Mouse (Mus musculus): Measurements from ENCODE around the gene Spg11. TPM values are rescaled to one million over a fixed set of nuclear protein-coding genes. Genes with fewer than 3 reads are reported as not detected.

Gene Spg11
- polyA plus RNA-seq, 1 experiment: 6.4 TPM

- H3K27me3 ChIP-seq (ENCODE audit: control insufficient read depth, insufficient read depth, low read length): no peaks in the 10 kb centered on the region
- H3K4me3 ChIP-seq (ENCODE audit: control insufficient read depth, low read depth, low read length): peak overlapping the region; percentile 84
- TF ChIP-seq CTCF (IDR thresholded peaks at IDR 0.05; ENCODE audit: control insufficient read depth, insufficient read depth, insufficient replicate concordance, low read depth, low read length): no peak
- no peak for TF ChIP-seq POLR2A (IDR thresholded peaks at IDR 0.05; ENCODE audit: control insufficient read depth, low read depth, low read length)
- H3K27ac ChIP-seq (ENCODE audit: control insufficient read depth, insufficient read depth, low read depth, low read length): peak overlapping the region; percentile 56; the same call in 1 of the 2 replicates
- H3K36me3 ChIP-seq (ENCODE audit: control insufficient read depth, insufficient read depth, low read length): no peaks in the 10 kb centered on the region; the same call in 1 of the 2 replicates
- H3K4me1 ChIP-seq (ENCODE audit: control insufficient read depth, insufficient read depth, low read length): peaks cover 5% of the 10 kb centered on the region
These were observed 41.5 kb upstream of the Spg11 start for GRCm38 (mm10) chr2:122159667-122160066.

GRCm38 (mm10) chr2:122158362-122158802 lies 40.2 kb upstream of the Spg11 start:
- no peaks in the 10 kb centered on the region for H3K27me3 ChIP-seq (ENCODE audit: control insufficient read depth, insufficient read depth, low read length)
- no peak overlapping the region for H3K27ac ChIP-seq (ENCODE audit: control insufficient read depth, insufficient read depth, low read depth, low read length)
- no peak overlapping the region for H3K4me3 ChIP-seq (ENCODE audit: control insufficient read depth, low read depth, low read length)
- H3K4me1 ChIP-seq (ENCODE audit: control insufficient read depth, insufficient read depth, low read length): peaks cover 2% of the 10 kb centered on the region
- H3K36me3 ChIP-seq (ENCODE audit: control insufficient read depth, insufficient read depth, low read length): no peaks in the 10 kb centered on the region; the same call in 1 of the 2 replicates
- no peak for TF ChIP-seq CTCF (IDR thresholded peaks at IDR 0.05; ENCODE audit: control insufficient read depth, insufficient read depth, insufficient replicate concordance, low read depth, low read length)
- no peak for TF ChIP-seq POLR2A (IDR thresholded peaks at IDR 0.05; ENCODE audit: control insufficient read depth, low read depth, low read length)

DNA sequence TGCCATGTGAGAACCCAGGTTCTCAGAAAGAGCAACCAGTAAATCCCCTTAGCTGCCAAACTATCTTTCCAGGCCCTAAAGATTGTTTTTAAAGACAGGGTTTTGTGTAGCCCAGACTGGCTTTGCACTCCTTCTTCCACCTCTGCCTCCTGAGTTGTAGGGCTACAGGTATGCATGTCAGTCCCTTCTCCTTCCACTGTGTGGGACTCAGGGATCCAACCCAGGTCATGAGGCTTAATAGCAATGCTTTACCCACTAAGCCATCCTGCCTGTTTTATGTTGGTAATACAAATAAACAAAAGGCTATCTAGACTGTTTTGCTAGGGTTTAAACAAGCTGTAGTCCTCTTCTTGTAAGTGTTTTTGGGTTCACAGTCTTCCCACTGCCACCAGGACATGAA lies 39.4 kb upstream of the Spg11 start:
- peaks cover 2% of the 10 kb centered on the region; the same call in 1 of the 2 replicates for H3K4me1 ChIP-seq (ENCODE audit: control insufficient read depth, insufficient read depth, low read length)
- no peak overlapping the region for H3K4me3 ChIP-seq (ENCODE audit: control insufficient read depth, low read depth, low read length)
- H3K36me3 ChIP-seq (ENCODE audit: control insufficient read depth, insufficient read depth, low read length): no peaks in the 10 kb centered on the region
- H3K27me3 ChIP-seq (ENCODE audit: control insufficient read depth, insufficient read depth, low read length): no peaks in the 10 kb centered on the region
- H3K27ac ChIP-seq (ENCODE audit: control insufficient read depth, insufficient read depth, low read depth, low read length): no peak overlapping the region
- TF ChIP-seq POLR2A (IDR thresholded peaks at IDR 0.05; ENCODE audit: control insufficient read depth, low read depth, low read length): no peak
- TF ChIP-seq CTCF (IDR thresholded peaks at IDR 0.05; ENCODE audit: control insufficient read depth, insufficient read depth, insufficient replicate concordance, low read depth, low read length): no peak

- no peaks in the 10 kb centered on the region for H3K27me3 ChIP-seq (ENCODE audit: control insufficient read depth, insufficient read depth, low read length)
- H3K4me3 ChIP-seq (ENCODE audit: control insufficient read depth, low read depth, low read length): no peak overlapping the region
- H3K27ac ChIP-seq (ENCODE audit: control insufficient read depth, insufficient read depth, low read depth, low read length): no peak overlapping the region
- peaks cover 2% of the 10 kb centered on the region; the same call in 1 of the 2 replicates for H3K4me1 ChIP-seq (ENCODE audit: control insufficient read depth, insufficient read depth, low read length)
- no peaks in the 10 kb centered on the region for H3K36me3 ChIP-seq (ENCODE audit: control insufficient read depth, insufficient read depth, low read length)
- TF ChIP-seq POLR2A (IDR thresholded peaks at IDR 0.05; ENCODE audit: control insufficient read depth, low read depth, low read length) (no peak), CTCF (IDR thresholded peaks at IDR 0.05; ENCODE audit: control insufficient read depth, insufficient read depth, insufficient replicate concordance, low read depth, low read length) (no peak)
These were observed 38.0 kb upstream of the Spg11 start for GRCm38 (mm10) chr2:122156051-122156700.

- peaks cover 2% of the 10 kb centered on the region; the same call in 1 of the 2 replicates for H3K4me1 ChIP-seq (ENCODE audit: control insufficient read depth, insufficient read depth, low read length)
- no peak overlapping the region for H3K4me3 ChIP-seq (ENCODE audit: control insufficient read depth, low read depth, low read length)
- H3K36me3 ChIP-seq (ENCODE audit: control insufficient read depth, insufficient read depth, low read length): no peaks in the 10 kb centered on the region
- no peaks in the 10 kb centered on the region for H3K27me3 ChIP-seq (ENCODE audit: control insufficient read depth, insufficient read depth, low read length)
- TF ChIP-seq CTCF (IDR thresholded peaks at IDR 0.05; ENCODE audit: control insufficient read depth, insufficient read depth, insufficient replicate concordance, low read depth, low read length): no peak
- TF ChIP-seq POLR2A (IDR thresholded peaks at IDR 0.05; ENCODE audit: control insufficient read depth, low read depth, low read length): no peak
- H3K27ac ChIP-seq (ENCODE audit: control insufficient read depth, insufficient read depth, low read depth, low read length): no peak overlapping the region
These were observed 37.1 kb upstream of the Spg11 start for GRCm38 (mm10) chr2:122155292-122155691.

DNA sequence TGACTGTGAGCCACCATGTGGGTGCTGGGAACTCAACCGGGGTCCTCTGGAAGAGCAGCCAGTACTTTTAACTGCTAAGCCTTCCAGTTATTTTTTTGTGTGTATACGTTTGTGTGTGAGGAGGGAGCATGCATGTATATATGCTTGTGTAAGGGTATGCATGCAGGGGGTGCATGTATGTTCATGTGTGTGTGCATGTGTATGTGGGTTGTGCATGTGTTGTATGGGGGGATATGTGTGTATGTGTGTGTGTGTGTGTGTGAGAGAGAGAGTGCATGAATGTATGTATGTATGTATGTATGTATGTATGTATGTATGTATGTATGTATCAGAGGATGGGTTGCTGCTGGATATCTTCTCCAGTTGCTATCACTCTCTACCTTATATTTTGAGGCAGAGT lies 36.3 kb upstream of the Spg11 start:
- Histone ChIP-seq H3K4me1 (ENCODE audit: control insufficient read depth, insufficient read depth, low read length) (0 out of 2 replicates have a peak, but pooled peaks cover 2% of the 10 kb centered on the region), H3K27me3 (ENCODE audit: control insufficient read depth, insufficient read depth, low read length) (no peaks in the 10 kb centered on the region), H3K36me3 (ENCODE audit: control insufficient read depth, insufficient read depth, low read length) (no peaks in the 10 kb centered on the region), H3K4me3 (ENCODE audit: control insufficient read depth, low read depth, low read length) (no peak overlapping the region), H3K27ac (ENCODE audit: control insufficient read depth, insufficient read depth, low read depth, low read length) (no peak overlapping the region)
- no peak for TF ChIP-seq POLR2A (IDR thresholded peaks at IDR 0.05; ENCODE audit: control insufficient read depth, low read depth, low read length)
- TF ChIP-seq CTCF (IDR thresholded peaks at IDR 0.05; ENCODE audit: control insufficient read depth, insufficient read depth, insufficient replicate concordance, low read depth, low read length): no peak

DNA sequence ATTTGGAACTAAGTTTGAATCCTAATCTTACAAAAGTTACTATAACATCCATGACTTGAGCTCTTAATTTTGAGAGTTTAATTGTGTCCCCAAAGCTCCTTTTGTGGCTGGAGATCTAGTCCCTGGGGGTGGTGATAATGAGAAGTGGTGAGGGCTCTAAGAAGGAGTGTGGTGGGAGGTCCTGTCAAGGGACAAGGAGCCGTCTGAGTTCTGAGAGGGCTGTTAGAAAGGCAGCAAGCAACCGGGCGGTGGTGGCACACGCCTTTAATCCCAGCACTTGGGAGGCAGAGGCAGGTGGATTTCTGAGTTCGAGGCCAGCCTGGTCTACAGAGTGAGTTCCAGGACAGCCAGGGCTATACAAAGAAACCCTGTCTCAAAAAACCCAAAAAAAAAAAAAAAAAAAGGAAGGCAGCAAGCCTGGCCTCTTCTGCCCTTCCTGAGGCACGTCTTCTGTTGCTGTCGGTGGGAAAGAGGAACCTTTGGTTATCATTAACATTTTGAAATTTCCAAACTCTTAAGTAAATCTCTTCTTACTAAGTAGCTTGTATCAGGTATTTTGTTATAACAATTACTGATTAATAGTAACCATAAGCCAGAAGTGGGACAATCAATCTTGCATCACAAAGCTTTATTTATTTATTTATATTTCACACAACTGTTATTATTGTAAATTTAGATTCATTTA lies 35.6 kb upstream of the Spg11 start:
- H3K4me1 ChIP-seq (ENCODE audit: control insufficient read depth, insufficient read depth, low read length): 0 out of 2 replicates have a peak, but pooled peaks cover under 1% of the 10 kb centered on the region
- H3K27ac ChIP-seq (ENCODE audit: control insufficient read depth, insufficient read depth, low read depth, low read length): no peak overlapping the region
- no peak overlapping the region for H3K4me3 ChIP-seq (ENCODE audit: control insufficient read depth, low read depth, low read length)
- no peaks in the 10 kb centered on the region for H3K36me3 ChIP-seq (ENCODE audit: control insufficient read depth, insufficient read depth, low read length)
- TF ChIP-seq CTCF (IDR thresholded peaks at IDR 0.05; ENCODE audit: control insufficient read depth, insufficient read depth, insufficient replicate concordance, low read depth, low read length): no peak
- no peak for TF ChIP-seq POLR2A (IDR thresholded peaks at IDR 0.05; ENCODE audit: control insufficient read depth, low read depth, low read length)
- H3K27me3 ChIP-seq (ENCODE audit: control insufficient read depth, insufficient read depth, low read length): no peaks in the 10 kb centered on the region
